Comparison of ENCODE assay signal across 9 mouse cellular contexts in genomic region chr7:27164112-27164947, GRCm38 (mm10). TPM values are rescaled to one million over a fixed set of nuclear protein-coding genes. Genes with fewer than 3 reads are reported as not detected.
A peak's percentile ranks its signal among the peaks of the same experiment; 100 is the strongest.
DNase-seq lines count a peak whose midpoint lies in the region; ATAC-seq and TF ChIP-seq lines count a peak whose summit lies in the region.
"Had no signal": no experiment of that assay in that cellular context is flagged by ENCODE, and none has a peak within 500 bp of the region (broad histone marks: within the 10 kb centered on the region; RNA-seq: fewer than 3 reads in every experiment).

No protein-coding gene starts in this region.

- no peaks in the 10 kb centered on the region for H3K9me3 ChIP-seq in heart, embryonic 10.5 days
- no peaks in the 10 kb centered on the region for H3K9me3 ChIP-seq in forebrain, postnatal 0 days (ENCODE audit: low read length)
- no peaks in the 10 kb centered on the region for H3K9me3 ChIP-seq in limb, embryonic 13.5 days

- no peak overlapping the region for H3K27ac ChIP-seq in heart, embryonic 10.5 days
- H3K27ac ChIP-seq in forebrain, postnatal 0 days (ENCODE audit: low read depth, low read length), result no peak overlapping the region
- no peak overlapping the region for H3K27ac ChIP-seq in limb, embryonic 13.5 days

- no peak for DNase-seq in heart, embryonic 10.5 days (ENCODE audit: low spot score)
- DNase-seq in heart, postnatal 36 days, result no peak
- peak; percentile 80 for DNase-seq in adrenal gland, postnatal 14 days
- DNase-seq in forebrain, postnatal 0 days, result no peak
- DNase-seq in testis, postnatal 10 days (ENCODE audit: low spot score), result peak; percentile 64
- no peak for DNase-seq in right cerebral cortex, adult 18-20 months
- no peak for DNase-seq in embryo, embryonic 10.5 days (ENCODE audit: low spot score)

- ATAC-seq in forebrain, postnatal 0 days, result no peak
- no peak for ATAC-seq in limb, embryonic 13.5 days (ENCODE audit: low FRiP score, low read depth)

- peak overlapping the region; percentile 92 for H3K9ac ChIP-seq in forebrain, postnatal 0 days
- peak overlapping the region; percentile 75 for H3K9ac ChIP-seq in limb, embryonic 13.5 days

- TF ChIP-seq CTCF in forebrain, postnatal 0 days (IDR thresholded peaks at IDR 0.05; ENCODE audit: low read depth), result no peak

- H3K4me3 ChIP-seq in heart, embryonic 10.5 days, result peak overlapping the region; percentile 80
- H3K4me3 ChIP-seq in forebrain, postnatal 0 days (ENCODE audit: low read depth, low read length), result no peak overlapping the region
- peak overlapping the region; percentile 60 for H3K4me3 ChIP-seq in limb, embryonic 13.5 days

- WGBS in heart, embryonic 10.5 days, result 73% methylated on average over 33 of the region's 33 CpGs
- WGBS in forebrain, postnatal 0 days, result 86% methylated on average over 33 of the region's 33 CpGs
- WGBS in limb, embryonic 13.5 days, result 82% methylated on average over 33 of the region's 33 CpGs

- H3K4me1 ChIP-seq in heart, embryonic 10.5 days, result peaks cover 57% of the 10 kb centered on the region
- H3K4me1 ChIP-seq in forebrain, postnatal 0 days (ENCODE audit: insufficient read depth), result peaks cover 24% of the 10 kb centered on the region
- peaks cover 54% of the 10 kb centered on the region for H3K4me1 ChIP-seq in limb, embryonic 13.5 days

- intact Hi-C loops in heart, postnatal 36 days (cut with DNase I), result loop anchor here (10.0 kb wide), 1 partner anchor 320 kb away; the partner anchor contains the start of gene Sertad1

- H3K27me3 ChIP-seq in heart, embryonic 10.5 days (ENCODE audit: insufficient read depth, poor library complexity, severe bottlenecking), result no peaks in the 10 kb centered on the region
- H3K27me3 ChIP-seq in forebrain, postnatal 0 days (ENCODE audit: insufficient read depth, low read length), result no peaks in the 10 kb centered on the region
- no peaks in the 10 kb centered on the region for H3K27me3 ChIP-seq in limb, embryonic 13.5 days

- peak overlapping the region; percentile 75 for H3K4me2 ChIP-seq in forebrain, postnatal 0 days (ENCODE audit: low read depth)
- peak overlapping the region; percentile 83 for H3K4me2 ChIP-seq in limb, embryonic 13.5 days (replicated peaks)

- H3K36me3 ChIP-seq in heart, embryonic 10.5 days, result peaks cover 52% of the 10 kb centered on the region
- H3K36me3 ChIP-seq in forebrain, postnatal 0 days (ENCODE audit: insufficient read depth), result peaks cover 20% of the 10 kb centered on the region
- peaks cover 60% of the 10 kb centered on the region for H3K36me3 ChIP-seq in limb, embryonic 13.5 days

RNA-seq across cellular contexts. Expression of gene Egln2, which starts 2.3 kb away (rescaled TPM):
- polyA plus RNA-seq in heart, embryonic 10.5 days (2016; fragmentation: Nextera tagmentation; extraction: Ambion mirVana), result 66.5 and 73.0 TPM in 2 replicates
- total RNA-seq in heart, postnatal 36 days (2021), result 10 to 100 TPM; 59.3 to 61.7 TPM
- total RNA-seq in adrenal gland, postnatal 14 days (2021), result 83.9 and 92.9 TPM in 2 replicates
- total RNA-seq in forebrain, postnatal 0 days (2014; rRNA removed), result 103 and 112 TPM in 2 replicates
- polyA plus RNA-seq in forebrain, postnatal 0 days (2015; fragmentation: Nextera tagmentation; extraction: Ambion mirVana), result 85.6 and 88.3 TPM in 2 replicates
- 74.3 and 76.0 TPM in 2 replicates for polyA plus RNA-seq in limb, embryonic 13.5 days (2015; fragmentation: Nextera tagmentation; extraction: Ambion mirVana)

RNA-seq across cellular contexts. Expression of gene Cyp2t4, which starts 10.8 kb away (rescaled TPM):
- 0.11 TPM in 1 of 2 replicates, not detected in the other for polyA plus RNA-seq in heart, embryonic 10.5 days (2016; fragmentation: Nextera tagmentation; extraction: Ambion mirVana)
- total RNA-seq in heart, postnatal 36 days (2021), result not detected
- total RNA-seq in adrenal gland, postnatal 14 days (2021), result not detected in 2 replicates
- total RNA-seq in forebrain, postnatal 0 days (2014; rRNA removed), result not detected in 2 replicates
- polyA plus RNA-seq in forebrain, postnatal 0 days (2015; fragmentation: Nextera tagmentation; extraction: Ambion mirVana), result 0.13 and 0.34 TPM in 2 replicates
- 0.33 TPM in 1 of 2 replicates, not detected in the other for polyA plus RNA-seq in limb, embryonic 13.5 days (2015; fragmentation: Nextera tagmentation; extraction: Ambion mirVana)
- total RNA-seq: hematopoietic stem cell, adult 5-6 weeks had no signal

RNA-seq across cellular contexts. Expression of gene Rab4b, which starts 14.4 kb away (rescaled TPM):
- polyA plus RNA-seq in heart, embryonic 10.5 days (2016; fragmentation: Nextera tagmentation; extraction: Ambion mirVana), result 59.4 and 63.2 TPM in 2 replicates
- total RNA-seq in heart, postnatal 36 days (2021), result 10 to 100 TPM; 14.5 to 15.7 TPM
- total RNA-seq in adrenal gland, postnatal 14 days (2021), result 39.5 and 55.2 TPM in 2 replicates
- total RNA-seq in forebrain, postnatal 0 days (2014; rRNA removed), result 66.8 and 71.6 TPM in 2 replicates
- polyA plus RNA-seq in forebrain, postnatal 0 days (2015; fragmentation: Nextera tagmentation; extraction: Ambion mirVana), result 125 and 138 TPM in 2 replicates
- 69.4 and 71.7 TPM in 2 replicates for polyA plus RNA-seq in limb, embryonic 13.5 days (2015; fragmentation: Nextera tagmentation; extraction: Ambion mirVana)

RNA-seq across cellular contexts. Expression of gene Gm21983, which starts 16.6 kb away (rescaled TPM):
- not detected in 2 replicates for polyA plus RNA-seq in heart, embryonic 10.5 days (2016; fragmentation: Nextera tagmentation; extraction: Ambion mirVana)
- total RNA-seq in heart, postnatal 36 days (2021), result not detected
- not detected in 2 replicates for total RNA-seq in adrenal gland, postnatal 14 days (2021)
- not detected in 2 replicates for total RNA-seq in forebrain, postnatal 0 days (2014; rRNA removed)
- polyA plus RNA-seq in forebrain, postnatal 0 days (2015; fragmentation: Nextera tagmentation; extraction: Ambion mirVana), result not detected in 2 replicates
- 2.6 and 4.5 TPM in 2 replicates for polyA plus RNA-seq in limb, embryonic 13.5 days (2015; fragmentation: Nextera tagmentation; extraction: Ambion mirVana)
- total RNA-seq: hematopoietic stem cell, adult 5-6 weeks had no signal

RNA-seq across cellular contexts. Expression of gene Mia, which starts 16.6 kb away (rescaled TPM):
- 1.0 and 1.5 TPM in 2 replicates for polyA plus RNA-seq in heart, embryonic 10.5 days (2016; fragmentation: Nextera tagmentation; extraction: Ambion mirVana)
- total RNA-seq in heart, postnatal 36 days (2021), result not detected
- total RNA-seq in adrenal gland, postnatal 14 days (2021), result 0.89 TPM in 1 of 2 replicates, not detected in the other
- total RNA-seq in forebrain, postnatal 0 days (2014; rRNA removed), result 9.0 and 17.4 TPM in 2 replicates
- 22.5 and 32.8 TPM in 2 replicates for polyA plus RNA-seq in forebrain, postnatal 0 days (2015; fragmentation: Nextera tagmentation; extraction: Ambion mirVana)
- 126 and 145 TPM in 2 replicates for polyA plus RNA-seq in limb, embryonic 13.5 days (2015; fragmentation: Nextera tagmentation; extraction: Ambion mirVana)
- total RNA-seq: hematopoietic stem cell, adult 5-6 weeks had no signal

Comparison
In these comparisons a context has a peak if more than half of its experiments do, and no peak if none do; other contexts are left out.
1. DNase-seq: peak in adrenal gland, postnatal 14 days (single experiment) and testis, postnatal 10 days (single experiment); none in heart, embryonic 10.5 days (single experiment), heart, postnatal 36 days (0 of 2), forebrain, postnatal 0 days (single experiment), right cerebral cortex, adult 18-20 months (single experiment) and embryo, embryonic 10.5 days (single experiment).